Mouse (Mus musculus) cerebellum, adult 11-12 months (tissue): ENCODE measurements at regions not wholly inside any gene's neighbourhood (a gene's known extent, or its start where the extent isn't known, plus 50 kb on each side); places are given as distances from the start of the nearest gene placed in this dataset.

Experiments used
- DNase-seq: peaks from one replicate; pipeline ENCODE4 v3.0.0; 2022

GRCm38 (mm10) chr10:105704472-105705235, 130.4 kb upstream of the Tmtc2 start:
- DNase-seq: no peak

GRCm38 (mm10) chr10:105693131-105693530, 118.9 kb upstream of the Tmtc2 start:
- no peak for DNase-seq

GRCm38 (mm10) chr10:105689388-105689787, 115.1 kb upstream of the Tmtc2 start:
- DNase-seq: no peak

- no peak for DNase-seq
These were observed 114.6 kb upstream of the Tmtc2 start for GRCm38 (mm10) chr10:105688879-105689278.

GRCm38 (mm10) chr10:105686876-105687275, 112.6 kb upstream of the Tmtc2 start:
- no peak for DNase-seq

GRCm38 (mm10) chr10:105679598-105679997, 105.3 kb upstream of the Tmtc2 start:
- DNase-seq: no peak

GRCm38 (mm10) chr10:105666959-105667358, 92.7 kb upstream of the Tmtc2 start:
- DNase-seq: no peak

- no peak for DNase-seq
These were observed 86.5 kb upstream of the Tmtc2 start for GRCm38 (mm10) chr10:105660761-105661160.

- DNase-seq: no peak
These were observed 82.5 kb upstream of the Tmtc2 start for GRCm38 (mm10) chr10:105656788-105657187.

GRCm38 (mm10) chr10:105652475-105652874, 78.2 kb upstream of the Tmtc2 start:
- peak; percentile 48 for DNase-seq

- DNase-seq: no peak
These were observed 64.8 kb upstream of the Tmtc2 start for GRCm38 (mm10) chr10:105639011-105639451.

- DNase-seq: no peak
These were observed 64.2 kb upstream of the Tmtc2 start for GRCm38 (mm10) chr10:105638500-105638899.

- DNase-seq: no peak
These were observed 52.6 kb upstream of the Tmtc2 start for GRCm38 (mm10) chr10:105626842-105627241.

- DNase-seq: no peak
These were observed 51.2 kb upstream of the Tmtc2 start for GRCm38 (mm10) chr10:105625324-105625950.
